Mouse (Mus musculus): ENCODE measurements around the gene Kcne2. TPM values are rescaled to one million over a fixed set of nuclear protein-coding genes. Genes with fewer than 3 reads are reported as not detected.

Kcne2 gene
- polyA plus RNA-seq, 1 experiment from 2014 or later: 0.13 TPM

DNA sequence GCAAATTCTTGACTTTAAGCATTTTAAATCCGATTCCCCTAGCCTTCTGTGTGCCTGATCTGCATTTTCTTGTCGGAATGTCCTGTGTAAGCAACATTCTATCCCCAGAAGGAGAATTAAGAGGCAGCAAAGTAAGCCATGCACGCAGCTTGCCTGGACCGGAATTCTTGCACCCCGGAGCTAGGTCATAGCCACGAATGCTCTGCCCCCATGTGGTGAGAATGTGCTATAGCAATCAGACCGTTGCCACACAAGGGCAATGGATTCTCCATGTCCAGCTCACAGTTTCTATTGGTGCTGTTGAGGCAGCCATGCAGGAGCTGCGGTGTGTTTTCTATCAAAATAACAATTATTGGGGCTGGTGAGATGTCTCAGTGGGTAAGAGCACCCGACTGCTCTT is 44.1 kb downstream of the Kcne2 start:
- H3K4me1 ChIP-seq (ENCODE audit: control insufficient read depth, insufficient read depth, low read length): no peaks in the 10 kb centered on the region
- no peaks in the 10 kb centered on the region for H3K9me3 ChIP-seq (ENCODE audit: control insufficient read depth, low read length)
- H3K4me3 ChIP-seq (ENCODE audit: low read depth, low read length): no peak overlapping the region
- no peaks in the 10 kb centered on the region for H3K36me3 ChIP-seq (ENCODE audit: control insufficient read depth, insufficient read depth, low read length)
- no peaks in the 10 kb centered on the region for H3K27me3 ChIP-seq (ENCODE audit: control insufficient read depth, insufficient read depth, low read length)
- 10% methylated on average over 9 of the region's 9 CpGs for WGBS
- no peak overlapping the region for H3K9ac ChIP-seq (ENCODE audit: low read length)
- H3K27ac ChIP-seq (ENCODE audit: low read depth, low read length): no peak overlapping the region
- no peak overlapping the region for H3K4me2 ChIP-seq (ENCODE audit: low read depth)
- ATAC-seq (ENCODE audit: insufficient read depth, low FRiP score, low TSS enrichment) (no peak; the same call in 1 of the 2 replicates), DNase-seq (ENCODE audit: low spot score) (peak; percentile 85)

DNA sequence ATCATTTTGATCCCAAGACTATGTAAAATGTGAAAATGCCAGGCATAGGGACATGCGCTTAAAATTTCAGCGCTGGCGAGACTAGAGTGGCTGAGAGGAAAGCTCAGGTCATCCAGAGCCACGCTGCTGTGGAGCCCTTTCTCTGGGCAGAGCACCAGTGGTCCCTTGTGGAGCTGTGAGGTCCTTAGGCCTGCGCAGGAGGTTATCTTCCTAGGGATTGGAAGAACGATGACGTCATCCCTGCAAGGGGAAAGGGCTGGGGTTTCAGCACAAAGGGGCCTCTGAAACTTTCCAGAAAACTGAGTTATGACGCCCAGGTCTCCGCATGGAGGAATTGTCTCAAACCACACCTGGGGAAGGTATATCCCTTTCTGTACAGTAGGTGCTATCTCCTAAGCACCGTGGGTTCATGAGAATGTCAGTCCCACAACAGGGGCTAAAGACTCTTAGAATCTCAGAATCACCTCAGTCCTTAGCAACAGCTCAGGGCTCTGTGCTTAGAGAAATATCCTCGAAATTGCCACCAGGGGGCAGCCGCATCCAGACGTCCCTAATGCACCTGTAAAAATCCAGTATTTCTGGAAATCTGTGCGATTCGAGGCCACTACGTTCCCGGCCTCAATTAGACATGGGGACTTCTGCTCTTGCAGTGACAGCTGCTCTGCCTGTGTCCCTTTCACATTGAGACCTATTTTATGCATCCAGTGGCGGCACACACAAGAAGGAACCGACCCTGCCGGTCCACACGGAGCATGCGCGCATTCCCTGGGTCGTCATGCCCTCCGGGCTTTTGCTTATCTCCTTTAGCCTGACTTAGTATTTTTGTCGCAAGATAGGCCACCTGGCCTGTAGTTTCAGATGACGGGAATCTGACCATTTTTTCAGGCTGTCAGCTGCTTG is 48.7 kb downstream of the Kcne2 start:
- Histone ChIP-seq H3K36me3 (ENCODE audit: control insufficient read depth, insufficient read depth, low read length) (no peaks in the 10 kb centered on the region), H3K4me3 (ENCODE audit: low read depth, low read length) (0 out of 2 replicates have a peak overlapping the region, but pooled peaks have one; percentile 18), H3K9me3 (ENCODE audit: control insufficient read depth, low read length) (no peaks in the 10 kb centered on the region), H3K9ac (ENCODE audit: low read length) (no peak overlapping the region), H3K4me1 (ENCODE audit: control insufficient read depth, insufficient read depth, low read length) (no peaks in the 10 kb centered on the region), H3K27ac (ENCODE audit: low read depth, low read length) (no peak overlapping the region), H3K4me2 (ENCODE audit: low read depth) (peak overlapping the region; percentile 24; the same call in 1 of the 2 replicates), H3K27me3 (ENCODE audit: control insufficient read depth, insufficient read depth, low read length) (no peaks in the 10 kb centered on the region)
- 31% methylated on average over 27 of the region's 27 CpGs for WGBS
- peak; percentile 80 for DNase-seq (ENCODE audit: low spot score)
- peak; percentile 73 for ATAC-seq (ENCODE audit: insufficient read depth, low FRiP score, low TSS enrichment)

DNA sequence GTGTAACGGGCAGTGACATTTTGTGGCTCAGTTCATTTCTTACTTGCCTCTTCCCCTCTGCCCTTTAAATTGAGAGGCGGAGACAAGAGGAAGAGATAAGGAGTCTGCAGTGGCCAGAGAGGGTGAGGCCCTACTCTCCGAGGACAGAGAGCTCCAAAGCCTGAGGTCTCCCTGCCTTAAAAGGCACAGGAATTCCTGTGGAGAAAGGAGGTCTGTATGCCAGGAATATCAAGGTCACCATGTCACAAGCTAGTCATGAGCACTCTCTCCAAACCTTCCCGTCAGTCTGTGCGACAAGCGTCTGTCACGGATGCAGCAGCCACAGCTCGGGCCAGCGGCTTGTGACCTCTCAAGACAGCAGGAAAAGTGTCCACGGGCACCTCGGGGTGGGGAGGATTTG is 53.0 kb downstream of the Kcne2 start:
- WGBS: 67% methylated on average over 11 of the region's 11 CpGs
- DNase-seq (ENCODE audit: low spot score) (no peak), ATAC-seq (ENCODE audit: insufficient read depth, low FRiP score, low TSS enrichment) (no peak)
- Histone ChIP-seq H3K36me3 (ENCODE audit: control insufficient read depth, insufficient read depth, low read length) (no peaks in the 10 kb centered on the region), H3K4me2 (ENCODE audit: low read depth) (no peak overlapping the region), H3K4me3 (ENCODE audit: low read depth, low read length) (no peak overlapping the region), H3K27ac (ENCODE audit: low read depth, low read length) (no peak overlapping the region), H3K4me1 (ENCODE audit: control insufficient read depth, insufficient read depth, low read length) (0 out of 2 replicates have a peak, but pooled peaks cover 2% of the 10 kb centered on the region), H3K27me3 (ENCODE audit: control insufficient read depth, insufficient read depth, low read length) (no peaks in the 10 kb centered on the region), H3K9ac (ENCODE audit: low read length) (no peak overlapping the region), H3K9me3 (ENCODE audit: control insufficient read depth, low read length) (no peaks in the 10 kb centered on the region)

DNA sequence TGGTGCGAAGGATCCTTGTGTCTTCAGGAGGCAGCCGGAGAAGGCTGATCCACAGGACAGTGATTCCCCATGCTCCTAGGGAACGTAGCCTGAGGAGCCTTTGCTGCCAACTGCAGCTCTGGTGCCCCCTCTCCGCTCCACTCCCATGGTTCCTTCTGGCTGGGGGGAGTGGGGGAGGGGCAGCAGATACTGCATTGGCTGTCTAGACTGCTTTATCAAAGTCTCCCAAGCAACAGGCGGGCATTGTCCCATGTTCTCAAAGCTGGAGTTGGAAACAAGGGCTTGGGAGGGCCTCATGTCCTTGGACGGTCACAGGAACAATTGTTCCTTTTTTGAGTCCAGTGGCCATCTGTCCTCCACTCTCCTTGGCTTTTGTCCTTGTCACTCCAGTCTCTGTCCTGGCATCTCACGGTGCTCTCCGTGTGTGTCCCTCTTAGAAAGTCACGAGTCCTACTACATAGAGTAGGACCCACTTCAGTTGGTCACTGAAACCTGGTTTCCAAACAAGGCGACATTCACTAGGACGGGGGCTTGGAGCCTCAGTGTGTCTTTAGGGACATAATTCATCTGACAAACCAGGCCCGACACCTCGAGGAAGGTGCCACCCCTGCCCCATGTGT is 54.2 kb downstream of the Kcne2 start:
- Histone ChIP-seq H3K4me3 (ENCODE audit: low read depth, low read length) (no peak overlapping the region), H3K9me3 (ENCODE audit: control insufficient read depth, low read length) (no peaks in the 10 kb centered on the region), H3K9ac (ENCODE audit: low read length) (no peak overlapping the region; the same call in 1 of the 2 replicates), H3K4me1 (ENCODE audit: control insufficient read depth, insufficient read depth, low read length) (0 out of 2 replicates have a peak, but pooled peaks cover 2% of the 10 kb centered on the region), H3K27ac (ENCODE audit: low read depth, low read length) (0 out of 2 replicates have a peak overlapping the region, but pooled peaks have one; percentile 39), H3K36me3 (ENCODE audit: control insufficient read depth, insufficient read depth, low read length) (no peaks in the 10 kb centered on the region), H3K4me2 (ENCODE audit: low read depth) (no peak overlapping the region), H3K27me3 (ENCODE audit: control insufficient read depth, insufficient read depth, low read length) (no peaks in the 10 kb centered on the region)
- DNase-seq (ENCODE audit: low spot score): peak; percentile 76
- ATAC-seq (ENCODE audit: insufficient read depth, low FRiP score, low TSS enrichment): no peak
- WGBS: 55% methylated on average over 13 of the region's 13 CpGs

Other genes starting within 250 kb of the Kcne2 start
- 127 and 130 TPM in 2 replicates for gene Mrps6, start 234.1 kb upstream of the Kcne2 start, polyA plus RNA-seq (2014; fragmentation: Nextera tagmentation; extraction: Ambion mirVana)
- gene Gm49711, start 234.1 kb upstream of the Kcne2 start, polyA plus RNA-seq (2014; fragmentation: Nextera tagmentation; extraction: Ambion mirVana): 0.66 TPM in 1 of 2 replicates, not detected in the other
- 14.0 and 15.9 TPM in 2 replicates for gene Slc5a3, start 234.1 kb upstream of the Kcne2 start, polyA plus RNA-seq (2014; fragmentation: Nextera tagmentation; extraction: Ambion mirVana)
- 107 and 110 TPM in 2 replicates for gene Smim11, start 8.9 kb downstream of the Kcne2 start, polyA plus RNA-seq (2014; fragmentation: Nextera tagmentation; extraction: Ambion mirVana)
- gene Fam243, start 29.1 kb downstream of the Kcne2 start, polyA plus RNA-seq (2014; fragmentation: Nextera tagmentation; extraction: Ambion mirVana): not detected in 2 replicates
- 0.15 and 0.54 TPM in 2 replicates for gene Kcne1, start 67.1 kb downstream of the Kcne2 start, polyA plus RNA-seq (2014; fragmentation: Nextera tagmentation; extraction: Ambion mirVana)
- 45.6 and 48.2 TPM in 2 replicates for gene Rcan1, start 178.5 kb downstream of the Kcne2 start, polyA plus RNA-seq (2014; fragmentation: Nextera tagmentation; extraction: Ambion mirVana)
- gene Clic6, start 193.3 kb downstream of the Kcne2 start, polyA plus RNA-seq (2014; fragmentation: Nextera tagmentation; extraction: Ambion mirVana): 0.34 and 0.37 TPM in 2 replicates